Mouse (Mus musculus) common myeloid progenitor, adult 5-6 weeks (primary cell): Measurements from ENCODE around the gene Megf8. TPM values are rescaled to one million over a fixed set of nuclear protein-coding genes. Genes with fewer than 3 reads are reported as not detected.
A peak's percentile ranks its signal among the peaks of the same experiment; 100 is the strongest.

Experiments
- ATAC-seq: replicated peaks from 2 replicates; pipeline ENCODE4 v1.8.0; 2016; ENCODE audit warnings: low read depth, mild to moderate bottlenecking, moderate TSS enrichment, inconsistent platforms; ENCODE audit not compliant: poor library complexity, severe bottlenecking
- total RNA-seq: library from RNA; stranded (forward); fragments of 200-1000, 187-1606 nt; gene quantifications from 2 replicates; pipeline ENCODE4 v1.2.3, GENCODE M21; 2017

The Megf8 gene
- total RNA-seq: 4.9 and 6.2 TPM in 2 replicates

DNA sequence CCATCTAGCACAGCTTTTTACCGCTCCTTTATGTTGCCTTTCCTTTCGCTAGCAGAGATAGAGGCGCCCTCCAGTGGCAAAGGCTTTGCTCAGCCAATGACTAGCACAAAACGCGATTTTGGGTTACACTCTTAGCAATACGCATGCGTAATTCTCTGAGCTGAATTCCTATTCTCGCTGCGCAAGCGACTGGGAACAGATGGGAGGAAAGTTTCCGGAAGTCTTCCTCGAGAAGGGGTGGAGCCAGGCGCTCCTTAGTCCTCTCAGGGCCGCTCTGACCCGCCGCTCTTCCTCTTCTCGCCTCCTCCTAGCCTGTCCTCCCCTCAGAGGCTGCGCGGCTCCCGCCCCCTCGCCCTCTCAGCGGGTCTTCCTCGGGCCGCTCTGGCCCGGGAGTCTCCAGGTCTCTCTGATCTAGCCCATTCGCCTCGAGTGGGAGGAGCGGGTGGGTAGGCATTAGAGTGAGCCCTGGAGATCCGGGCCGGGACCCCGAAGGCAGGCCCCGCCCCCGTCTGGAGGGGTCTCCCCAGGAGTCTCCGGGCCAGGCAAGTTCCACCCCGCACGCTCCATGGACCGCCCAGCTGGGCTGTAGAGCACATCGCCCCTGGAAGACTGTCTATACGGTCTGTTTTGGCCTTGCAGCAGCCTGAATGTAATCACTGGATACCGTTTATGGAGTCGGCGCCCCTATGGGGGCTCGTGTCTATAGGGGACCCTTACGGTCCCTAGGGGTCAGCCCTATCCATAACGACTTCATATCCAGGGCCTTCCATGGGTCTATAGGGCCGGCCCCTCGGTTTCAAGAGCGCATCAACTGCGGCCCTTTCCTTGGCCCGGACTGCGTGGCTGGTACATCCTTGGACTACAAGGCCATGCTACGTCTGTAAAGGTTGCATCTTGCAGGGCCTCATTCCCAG, at the start of gene Megf8:
Gene Megf8 (plus strand): TSS at position 633 of the 914 bp plus-strand sequence.
- peak; percentile 96 for ATAC-seq

DNA sequence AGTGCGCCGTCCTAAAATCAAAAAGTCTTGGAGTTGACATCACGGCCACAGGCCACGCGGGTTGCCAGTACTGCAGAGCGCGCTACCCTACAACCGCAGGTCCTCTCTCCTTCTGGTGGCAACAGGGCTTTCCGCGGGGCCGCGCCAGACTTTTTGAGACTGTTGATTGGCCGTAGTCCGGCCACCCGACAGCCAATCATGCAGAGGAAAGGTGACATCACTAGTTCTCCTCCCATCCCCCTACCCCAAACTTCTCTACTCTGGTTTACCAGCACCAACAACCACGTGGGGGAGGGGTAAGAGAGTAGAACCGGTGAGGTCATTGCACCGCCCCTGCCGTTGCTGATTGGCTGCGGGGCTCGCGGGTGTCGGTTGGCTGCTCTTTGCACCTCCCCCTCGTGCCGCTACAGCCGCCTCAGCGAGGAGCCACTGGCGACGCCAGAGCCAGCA, 49.6 kb upstream of the Megf8 start, which contains the start of gene Cic:
Gene Cic (plus strand): TSS at position 404 of the 450 bp plus-strand sequence.
- peak; percentile 72 for ATAC-seq

DNA sequence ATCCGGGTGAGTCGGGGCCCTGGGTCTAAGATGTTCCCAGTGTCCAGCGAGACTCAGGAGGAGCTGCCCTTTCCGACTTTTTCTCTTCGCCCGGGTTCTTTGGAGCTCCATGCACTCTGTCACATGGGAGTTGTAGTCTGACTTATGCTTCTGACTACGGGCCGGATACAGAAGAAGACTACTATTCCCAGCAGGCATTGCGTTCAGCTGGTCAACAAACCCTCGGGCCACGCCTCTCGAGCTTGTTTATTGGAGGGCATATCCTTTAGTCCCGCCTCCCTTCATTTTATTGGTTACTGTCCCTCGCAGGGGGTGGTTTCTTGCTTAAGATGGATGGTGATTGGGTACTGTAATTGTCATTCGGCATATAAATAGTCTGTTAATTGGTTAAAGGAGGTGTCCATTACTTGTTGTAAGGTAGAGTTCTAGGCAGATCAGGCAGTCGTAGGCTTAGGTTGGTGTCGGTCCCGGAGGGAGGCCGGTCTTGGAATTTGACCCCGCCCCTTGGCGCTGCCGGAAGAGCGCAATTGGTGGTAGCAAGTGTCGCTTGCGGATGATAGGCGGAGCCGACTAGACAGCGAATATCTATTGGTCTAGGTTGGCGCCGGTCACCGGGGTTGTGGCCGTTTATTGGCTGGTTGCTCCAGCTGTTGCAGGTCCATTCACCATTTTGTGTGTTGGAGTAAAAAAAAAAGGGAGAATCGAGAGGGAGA, 49.1 kb upstream of the Megf8 start:
- peak; percentile 73 for ATAC-seq

DNA sequence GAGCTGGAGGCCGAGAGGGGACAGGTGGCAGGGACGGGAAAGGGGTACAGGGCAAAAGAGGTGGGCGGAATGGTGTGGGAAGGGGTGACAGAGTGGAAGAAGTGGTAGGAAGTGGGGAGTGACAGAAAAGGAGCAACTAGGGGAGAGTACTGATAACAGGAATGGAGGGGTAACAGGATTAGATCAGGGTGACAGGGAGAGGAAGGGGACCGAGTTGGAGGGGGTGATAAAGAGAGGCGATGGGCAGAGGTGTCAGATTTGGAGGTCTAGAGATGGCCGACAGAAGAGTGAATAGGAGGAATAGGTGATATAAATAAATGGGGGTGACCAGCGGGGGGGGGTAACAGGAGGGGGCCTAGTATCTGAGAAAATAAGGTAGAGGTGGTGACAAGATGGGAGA, 48.4 kb upstream of the Megf8 start:
- no peak for ATAC-seq

GRCm38 (mm10) chr7:25269029-25269428, 47.9 kb upstream of the Megf8 start:
- no peak for ATAC-seq

DNA sequence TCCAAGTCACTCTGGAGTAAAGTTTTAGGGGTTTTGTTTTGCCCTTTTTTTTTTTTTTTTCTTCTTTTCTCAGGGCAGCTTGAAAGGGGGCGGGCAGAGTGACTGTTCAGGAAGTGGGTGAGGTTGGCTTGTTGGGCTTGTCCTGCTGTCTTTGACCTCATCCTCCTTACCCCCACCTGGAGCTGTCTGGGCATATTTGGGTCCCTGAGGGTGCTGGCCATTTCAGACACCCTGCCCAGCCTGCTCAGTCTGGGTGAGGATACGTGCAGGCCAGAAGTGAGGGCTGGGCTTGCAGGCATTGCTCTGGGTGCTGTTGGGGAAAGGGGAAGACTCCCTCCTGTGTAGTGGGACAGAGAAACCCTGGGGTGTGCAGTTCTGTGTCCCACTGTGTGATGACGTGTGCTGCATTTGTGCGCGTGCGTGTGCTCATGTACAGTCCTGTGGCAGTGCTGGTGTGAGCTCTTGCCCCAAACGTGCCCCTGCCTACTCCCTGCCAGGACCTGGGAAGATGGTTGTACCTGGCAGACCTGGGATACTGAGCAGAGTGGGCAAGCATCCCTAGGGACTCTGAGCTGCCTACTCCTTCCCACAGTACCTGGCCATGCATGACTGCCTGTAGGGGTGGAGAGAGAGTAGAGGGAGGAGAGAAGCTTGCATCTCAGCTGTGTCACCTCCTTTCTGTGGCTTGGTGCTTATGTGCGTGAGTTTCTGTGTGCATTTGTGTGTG, 47.3 kb upstream of the Megf8 start:
- ATAC-seq: 0 out of 2 replicates have a peak, but pooled peaks have one; percentile 1

DNA sequence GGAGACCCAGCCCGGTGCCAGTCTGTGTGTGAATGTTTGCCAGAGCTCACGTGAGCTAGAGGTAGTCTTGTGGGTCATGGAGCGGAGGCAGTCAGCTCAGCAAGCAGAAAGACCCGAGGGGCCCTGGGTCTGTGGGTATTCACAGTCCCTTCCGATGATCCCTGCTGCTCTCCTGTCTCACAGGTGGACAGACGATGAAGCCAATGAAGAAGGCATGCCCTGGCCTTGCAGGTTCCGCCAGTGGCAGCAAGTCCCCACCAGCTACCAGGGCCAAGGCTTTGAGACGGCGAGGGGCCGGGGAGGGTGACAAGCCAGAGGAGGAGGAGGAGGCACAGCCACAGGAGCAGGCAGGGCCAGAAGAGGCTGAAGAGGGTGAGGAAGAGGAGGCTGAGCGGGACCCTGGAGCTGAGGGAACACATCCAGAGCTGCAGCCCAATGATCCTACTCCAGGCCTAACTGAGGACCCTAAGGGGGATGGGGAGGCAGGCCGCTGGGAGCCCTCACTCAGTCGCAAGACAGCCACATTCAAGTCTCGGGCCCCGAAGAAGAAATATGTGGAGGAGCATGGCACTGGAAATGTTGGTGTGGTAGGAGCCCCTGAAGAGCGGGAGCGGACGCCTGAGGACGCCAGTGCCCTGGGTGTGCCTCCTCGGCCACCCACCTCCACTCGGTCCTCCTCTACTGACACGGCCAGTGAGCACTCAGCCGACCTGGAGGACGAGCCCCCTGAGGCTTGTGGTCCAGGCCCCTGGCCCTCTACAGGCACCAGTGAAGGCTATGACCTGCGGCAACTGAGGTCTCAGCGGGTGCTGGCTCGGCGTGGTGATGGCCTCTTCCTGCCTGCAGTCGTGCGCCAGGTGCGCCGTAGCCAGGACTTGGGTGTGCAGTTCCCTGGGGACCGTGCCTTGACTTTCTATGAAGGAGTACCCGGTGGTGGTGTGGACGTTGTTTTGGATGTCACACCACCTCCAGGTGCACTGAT, 46.0 kb upstream of the Megf8 start:
- no peak for ATAC-seq

DNA sequence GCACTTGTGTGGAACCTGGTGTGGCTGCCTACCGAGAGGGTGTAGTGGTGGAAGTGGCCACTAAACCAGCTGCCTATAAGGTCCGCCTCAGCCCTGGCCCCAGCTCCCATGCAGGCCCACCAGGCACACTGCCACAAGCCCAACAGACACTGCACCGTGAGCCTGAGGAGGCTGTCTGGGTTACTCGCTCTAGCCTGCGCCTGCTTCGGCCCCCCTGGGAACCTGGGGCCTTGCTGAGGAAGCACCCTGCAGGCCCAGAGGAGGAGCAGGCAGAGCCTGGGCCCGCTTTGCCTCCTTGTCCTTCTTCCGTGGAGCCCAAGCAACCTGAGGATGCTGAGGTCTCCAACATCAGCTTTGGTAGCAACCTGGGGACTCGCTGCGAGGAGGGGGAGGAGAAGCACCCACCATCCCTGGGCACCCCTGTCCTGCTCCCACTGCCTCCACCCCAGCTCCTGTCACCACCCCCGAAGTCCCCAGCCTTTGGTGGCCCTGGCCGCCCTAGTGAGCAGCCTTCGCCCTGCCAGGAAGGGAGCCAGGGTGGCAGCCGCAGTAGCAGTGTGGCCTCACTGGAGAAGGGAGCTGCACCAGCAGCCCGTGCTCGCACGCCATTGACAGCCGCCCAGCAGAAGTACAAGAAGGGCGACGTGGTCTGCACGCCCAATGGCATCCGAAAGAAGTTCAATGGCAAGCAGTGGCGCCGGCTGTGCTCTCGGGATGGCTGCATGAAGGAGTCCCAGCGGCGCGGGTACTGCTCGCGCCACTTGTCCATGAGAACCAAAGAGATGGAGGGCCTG, 45.1 kb upstream of the Megf8 start:
- no peak for ATAC-seq

DNA sequence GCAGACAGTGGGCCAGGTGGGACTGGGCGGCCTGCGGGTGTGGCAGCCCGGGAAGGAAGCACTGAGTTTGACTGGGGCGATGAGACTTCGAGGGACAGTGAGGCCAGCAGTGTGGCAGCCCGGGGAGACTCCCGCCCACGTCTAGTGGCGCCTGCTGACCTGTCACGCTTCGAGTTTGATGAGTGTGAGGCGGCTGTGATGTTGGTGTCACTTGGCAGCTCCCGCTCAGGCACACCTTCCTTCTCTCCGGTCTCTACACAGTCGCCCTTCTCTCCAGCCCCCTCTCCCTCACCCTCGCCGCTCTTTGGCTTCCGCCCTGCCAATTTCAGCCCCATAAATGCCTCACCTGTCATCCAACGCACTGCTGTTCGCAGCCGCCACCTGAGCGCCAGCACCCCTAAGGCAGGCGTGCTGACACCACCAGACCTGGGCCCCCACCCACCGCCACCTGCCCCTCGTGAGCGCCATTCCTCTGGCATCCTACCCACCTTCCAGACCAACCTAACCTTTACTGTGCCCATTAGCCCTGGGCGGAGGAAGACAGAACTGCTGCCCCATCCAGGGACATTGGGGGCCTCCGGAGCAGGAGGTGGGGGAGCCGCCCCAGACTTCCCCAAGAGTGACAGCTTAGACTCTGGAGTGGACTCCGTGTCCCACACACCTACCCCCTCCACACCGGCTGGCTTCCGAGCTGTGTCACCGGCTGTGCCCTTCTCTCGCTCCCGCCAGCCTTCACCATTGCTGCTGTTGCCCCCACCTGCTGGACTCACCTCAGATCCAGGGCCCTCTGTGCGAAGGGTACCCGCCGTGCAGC, 44.3 kb upstream of the Megf8 start:
- no peak for ATAC-seq

DNA sequence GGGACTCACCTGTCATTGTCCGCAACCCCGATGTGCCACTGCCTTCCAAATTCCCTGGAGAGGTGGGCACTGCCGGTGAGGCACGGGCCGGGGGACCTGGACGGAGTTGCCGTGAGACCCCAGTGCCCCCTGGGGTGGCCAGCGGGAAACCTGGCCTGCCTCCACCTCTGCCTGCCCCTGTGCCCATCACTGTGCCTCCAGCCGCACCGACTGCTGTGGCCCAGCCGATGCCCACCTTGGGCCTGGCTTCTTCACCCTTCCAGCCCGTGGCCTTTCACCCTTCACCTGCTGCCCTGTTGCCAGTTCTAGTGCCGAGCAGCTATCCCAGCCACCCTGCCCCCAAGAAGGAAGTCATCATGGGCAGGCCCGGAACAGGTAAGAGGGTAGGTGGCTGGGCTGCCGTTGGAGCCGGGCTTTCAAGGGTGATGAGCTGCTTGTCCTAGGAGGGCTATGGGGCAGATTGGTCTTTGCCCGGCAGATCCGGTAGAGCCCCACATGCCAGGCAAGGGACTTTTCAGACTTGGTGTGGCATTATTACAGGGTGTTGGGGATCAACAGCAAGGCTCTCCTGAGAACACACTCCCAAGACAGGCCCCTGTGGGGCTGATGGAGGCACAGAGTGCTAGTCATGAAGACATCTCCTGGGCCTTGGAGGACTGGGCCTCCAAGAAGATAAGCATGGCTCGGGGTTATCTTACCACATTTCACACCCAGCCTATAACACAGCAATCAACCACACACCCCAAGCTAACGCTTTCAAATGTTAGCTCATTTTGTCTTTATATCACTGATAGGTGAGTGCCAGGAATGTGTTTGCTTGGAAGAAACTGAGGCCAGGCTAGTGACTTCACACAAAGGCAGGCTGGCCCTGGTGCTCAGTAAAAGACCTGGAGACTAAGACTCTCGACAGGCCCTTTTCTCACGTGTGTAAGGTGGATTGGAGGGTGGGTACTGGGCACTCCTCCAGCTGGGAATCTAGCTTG, 43.4 kb upstream of the Megf8 start:
- peak; percentile 12; the same call in 1 of the 2 replicates for ATAC-seq

- peak; percentile 61 for ATAC-seq
Measured at GRCm38 (mm10) chr7:25274571-25274970, 42.4 kb upstream of the Megf8 start.

GRCm38 (mm10) chr7:25274996-25275395, 42.0 kb upstream of the Megf8 start:
- no peak for ATAC-seq

- ATAC-seq: no peak
Measured at GRCm38 (mm10) chr7:25275555-25276298, 41.2 kb upstream of the Megf8 start.

DNA sequence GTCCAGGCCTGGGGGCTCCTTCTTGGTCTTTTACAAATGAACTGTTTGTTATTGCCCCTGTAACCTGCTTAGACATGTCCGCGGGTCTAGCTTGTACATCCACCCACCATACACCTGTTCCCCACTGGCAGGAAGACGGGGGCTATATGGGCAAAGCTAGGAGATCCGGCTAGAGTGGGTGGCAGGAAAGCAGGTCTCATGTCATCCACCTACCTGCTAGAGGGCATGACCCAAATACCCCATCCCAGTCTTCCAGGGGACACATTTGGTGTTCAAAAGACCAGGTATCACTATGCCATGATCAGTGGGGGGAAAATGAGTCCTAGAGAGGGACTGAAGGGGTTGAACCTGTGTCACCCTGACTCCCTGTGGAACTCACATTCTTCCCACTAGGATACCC, 39.6 kb upstream of the Megf8 start:
- no peak for ATAC-seq

- no peak for ATAC-seq
Measured at GRCm38 (mm10) chr7:25277998-25278340, 39.0 kb upstream of the Megf8 start.
